Mouse (Mus musculus) lung, adult 2 months (tissue): ENCODE results near the gene Ret. TPM values are rescaled to one million over a fixed set of nuclear protein-coding genes. Genes with fewer than 3 reads are reported as not detected.

Experiments
- DNase-seq: peaks from one replicate; pipeline ENCODE4 v3.0.0; 2022
- H3K4me1 ChIP-seq: fragments of 200-500 bp; 2 replicates; pipeline ENCODE4 v1.6.1; 2011; ENCODE audit warnings: low read length; ENCODE audit not compliant: control insufficient read depth, insufficient read depth
- H3K4me3 ChIP-seq: fragments of 200-500 bp; replicated peaks from 2 replicates; pipeline ENCODE3; 2011; ENCODE audit warnings: low read depth, mild to moderate bottlenecking, control low read depth, low read length; ENCODE audit errors: extremely low read depth
- CTCF ChIP-seq: fragments of 200-500 bp; IDR thresholded peaks from 2 replicates; pipeline ENCODE4 v1.5.1; 2011; ENCODE audit warnings: mild to moderate bottlenecking, low read length, control low read depth; ENCODE audit not compliant: insufficient read depth
- POLR2A ChIP-seq: fragments of 200-500 bp; IDR thresholded peaks from 2 replicates; pipeline ENCODE4 v1.6.1; 2011; ENCODE audit warnings: low read depth, mild to moderate bottlenecking, control low read depth, low read length, borderline replicate concordance; ENCODE audit errors: extremely low read depth
- WGBS: fragments of 180-500 bp; shearing (Covaris S2); methylation state at CpG from one replicate; pipeline ENCODE4 v1.1.7; 2018; 5-methylcytosine and 5-hydroxymethylcytosine counted together
- polyA plus RNA-seq: library from polyadenylated mRNA; depleted of rRNA; stranded (reverse); fragments of >200 nt; gene quantifications from 2 replicates; pipeline ENCODE4 v1.2.3, GENCODE M21; 2012; rRNA removed

Gene Ret
- polyA plus RNA-seq, result 1.6 and 1.8 TPM in 2 replicates

GRCm38 (mm10) chr6:118197440-118197975 lies at the start of gene Ret:
TSS of gene Ret (minus strand) at chr6:118197718.
- no peak for DNase-seq
- Histone ChIP-seq H3K4me3 (peak within 1 kb of the TSS; percentile 18), H3K4me1 (no peaks in the 10 kb centered on the region)
- WGBS, result 1% methylated on average over 26 of the region's 26 CpGs
- TF ChIP-seq POLR2A (no peak), CTCF (no peak)

DNA sequence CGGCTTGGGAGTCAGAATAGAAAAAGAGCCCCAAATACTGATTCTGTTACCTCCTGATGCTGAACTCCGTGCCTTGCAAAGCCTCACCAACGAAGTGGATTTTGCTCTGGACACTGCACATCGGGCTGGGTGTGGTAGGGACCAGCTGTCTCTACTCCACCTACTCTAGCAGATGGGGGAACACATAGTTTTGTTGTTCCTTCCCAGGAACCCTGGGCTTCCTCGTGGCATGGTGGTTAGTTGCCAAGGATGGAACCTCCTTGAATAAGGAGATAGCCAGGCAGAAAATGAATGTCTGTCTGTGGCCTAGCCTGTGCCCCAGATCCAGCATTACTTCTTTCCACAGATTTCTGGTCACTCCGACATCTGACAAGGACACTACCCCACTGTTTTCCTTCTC lies 49.6 kb upstream of the Ret start:
- TF ChIP-seq CTCF, result no peak
- TF ChIP-seq POLR2A, result no peak
- H3K4me1 ChIP-seq, result no peaks in the 10 kb centered on the region
- DNase-seq, result no peak
- H3K4me3 ChIP-seq, result no peak overlapping the region
- WGBS, result 81% methylated on average over 6 of the region's 6 CpGs

GRCm38 (mm10) chr6:118244106-118244505 lies 46.6 kb upstream of the Ret start:
- 58% methylated on average over 7 of the region's 7 CpGs for WGBS
- DNase-seq, result no peak
- Histone ChIP-seq H3K4me1 (no peaks in the 10 kb centered on the region), H3K4me3 (no peak overlapping the region)
- TF ChIP-seq POLR2A (no peak), CTCF (no peak)

GRCm38 (mm10) chr6:118242941-118243340 lies 45.4 kb upstream of the Ret start:
- TF ChIP-seq POLR2A, result no peak
- no peak for DNase-seq
- WGBS, result 84% methylated on average over 5 of the region's 5 CpGs
- no peaks in the 10 kb centered on the region for H3K4me1 ChIP-seq
- no peak overlapping the region for H3K4me3 ChIP-seq

DNA sequence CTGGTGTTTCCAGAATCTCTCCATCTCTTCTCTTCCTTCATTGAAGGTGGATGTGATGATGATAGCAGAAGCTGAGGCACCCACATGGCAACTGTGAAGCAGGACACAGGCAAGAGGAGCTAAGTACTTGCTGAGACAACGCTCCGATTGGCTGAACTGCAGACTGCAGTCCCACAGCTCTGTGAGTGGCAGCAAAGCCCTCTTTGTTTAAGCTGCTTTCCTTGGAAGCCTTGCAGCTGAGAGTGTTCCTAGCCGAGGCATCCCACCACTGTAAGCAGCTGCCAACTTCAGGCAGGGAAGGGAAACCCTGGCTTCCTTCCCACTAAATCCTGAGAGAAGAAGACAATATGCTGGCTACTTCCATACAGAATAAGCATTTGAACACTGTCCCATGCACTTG lies 28.6 kb upstream of the Ret start:
- H3K4me3 ChIP-seq, result no peak overlapping the region
- peaks cover 4% of the 10 kb centered on the region; the same call in 1 of the 2 replicates for H3K4me1 ChIP-seq
- TF ChIP-seq POLR2A, result no peak
- no peak for TF ChIP-seq CTCF
- whole genome bisulfite sequencing, result 18% methylated on average over 3 of the region's 3 CpGs
- no peak for DNase-seq

DNA sequence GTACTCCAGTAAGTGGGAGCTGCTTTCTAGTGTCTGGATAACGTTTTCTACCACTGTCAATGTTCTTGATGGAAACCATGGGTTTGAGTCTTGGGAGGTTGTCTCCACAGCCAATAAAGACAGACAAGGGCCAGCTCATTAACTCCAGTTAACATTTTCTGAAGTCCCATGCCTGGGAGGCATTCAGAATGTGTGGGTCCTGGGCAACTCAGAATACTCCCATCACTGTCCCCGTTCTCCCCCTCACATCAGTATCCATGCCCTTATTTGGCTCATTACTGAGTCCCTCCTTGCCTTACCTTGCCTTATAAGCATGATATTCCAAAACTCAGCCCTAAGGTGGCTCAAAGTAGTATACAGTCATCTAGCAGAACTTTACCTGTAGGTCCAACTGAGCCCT lies 25.0 kb upstream of the Ret start:
- WGBS, result 66% methylated on average over 2 of the region's 2 CpGs
- DNase-seq, result no peak
- TF ChIP-seq CTCF (no peak), POLR2A (no peak)

DNA sequence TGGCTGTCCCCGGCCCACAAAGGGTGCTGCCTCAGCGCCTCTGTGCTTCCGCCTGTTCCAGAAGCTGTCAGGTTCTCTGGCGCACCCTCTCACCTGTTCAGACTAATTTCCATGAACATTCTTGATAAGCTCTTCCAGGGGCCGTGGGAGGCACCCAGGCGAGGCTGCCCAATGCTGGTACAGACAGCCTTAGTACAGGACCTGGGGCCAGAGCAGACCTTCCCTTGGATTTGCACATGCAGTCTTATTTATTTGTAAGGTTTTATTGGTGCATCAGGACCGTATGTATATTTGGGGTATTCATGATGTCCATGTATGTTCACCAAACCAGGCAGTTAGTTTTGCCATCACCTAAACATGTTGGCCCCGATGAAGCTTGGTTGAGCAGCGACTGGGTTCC lies 18.2 kb upstream of the Ret start:
- Histone ChIP-seq H3K4me1 (no peaks in the 10 kb centered on the region; the same call in 1 of the 2 replicates), H3K4me3 (no peak overlapping the region)
- WGBS, result 86% methylated on average over 9 of the region's 9 CpGs
- DNase-seq, result no peak
- no peak for TF ChIP-seq CTCF
- TF ChIP-seq POLR2A, result no peak

More for the DNA sequence above, 25.0 kb upstream of the Ret start:
- peaks cover 4% of the 10 kb centered on the region for H3K4me1 ChIP-seq
- H3K4me3 ChIP-seq, result no peak overlapping the region

GRCm38 (mm10) chr6:118208326-118208725 lies 10.8 kb upstream of the Ret start:
- Histone ChIP-seq H3K4me3 (no peak overlapping the region), H3K4me1 (no peaks in the 10 kb centered on the region)
- 86% methylated on average over 8 of the region's 8 CpGs for WGBS
- DNase-seq, result no peak
- TF ChIP-seq POLR2A, result no peak
- TF ChIP-seq CTCF, result no peak

- no peak for DNase-seq
Measured at GRCm38 (mm10) chr6:118206386-118206785, 8.9 kb upstream of the Ret start.

GRCm38 (mm10) chr6:118205176-118205890 lies 7.8 kb upstream of the Ret start:
- 43% methylated on average over 7 of the region's 7 CpGs for WGBS
- no peak for DNase-seq
- no peak for TF ChIP-seq CTCF
- no peak for TF ChIP-seq POLR2A
- Histone ChIP-seq H3K4me1 (no peaks in the 10 kb centered on the region), H3K4me3 (no peak overlapping the region)

More at GRCm38 (mm10) chr6:118206386-118206785, 8.9 kb upstream of the Ret start:
- TF ChIP-seq POLR2A, result no peak
- no peak for TF ChIP-seq CTCF
- WGBS, result 86% methylated on average over 6 of the region's 6 CpGs
- no peak overlapping the region for H3K4me3 ChIP-seq
- no peaks in the 10 kb centered on the region for H3K4me1 ChIP-seq

GRCm38 (mm10) chr6:118204112-118204511 lies 6.6 kb upstream of the Ret start:
- Histone ChIP-seq H3K4me1 (no peaks in the 10 kb centered on the region), H3K4me3 (no peak overlapping the region)
- TF ChIP-seq CTCF, result no peak
- TF ChIP-seq POLR2A, result no peak
- DNase-seq, result no peak
- 94% methylated on average over 1 of the region's 1 CpGs for WGBS
